Mouse (Mus musculus) limb, embryonic 15.5 days (tissue): Measurements from ENCODE around the gene Mgat1. TPM values are rescaled to one million over a fixed set of nuclear protein-coding genes. Genes with fewer than 3 reads are reported as not detected.
"Not testable (repeated sequence)": the region's sequence is repeated elsewhere in the genome, so short reads cannot be mapped to it uniquely, and the experiment has no call there.

Source experiments
- ATAC-seq: fragments of 200-750 bp; cut with Nextera tagmentation; 2 replicates; pipeline ENCODE4 v1.8.0; 2017; ENCODE audit warnings: low read depth, moderate TSS enrichment; ENCODE audit not compliant: insufficient number of reproducible peaks, low FRiP score, low TSS enrichment
- H3K27ac ChIP-seq: fragments of 300-500 bp; sonication (generic); 2 replicates; pipeline ENCODE4 v1.5.1; 2015; ENCODE audit warnings: moderate library complexity, mild to moderate bottlenecking, inconsistent platforms
- H3K27me3 ChIP-seq: fragments of 300-500 bp; sonication (generic); 2 replicates; pipeline ENCODE4 v1.6.1; 2015; ENCODE audit warnings: inconsistent platforms
- H3K36me3 ChIP-seq: fragments of 300-500 bp; sonication (generic); 2 replicates; pipeline ENCODE4 v1.6.1; 2015; ENCODE audit warnings: inconsistent platforms
- H3K4me1 ChIP-seq: fragments of 300-500 bp; sonication (generic); 2 replicates; pipeline ENCODE4 v1.6.1; 2015; ENCODE audit warnings: inconsistent platforms
- H3K4me2 ChIP-seq: fragments of 300-500 bp; sonication (generic); 2 replicates; pipeline ENCODE4 v1.6.1; 2015; ENCODE audit warnings: mild to moderate bottlenecking, inconsistent platforms
- H3K4me3 ChIP-seq: fragments of 300-500 bp; sonication (generic); 2 replicates; pipeline ENCODE4 v1.5.1; 2015; ENCODE audit warnings: mild to moderate bottlenecking, inconsistent platforms
- H3K9ac ChIP-seq: fragments of 300-500 bp; sonication (generic); 2 replicates; pipeline ENCODE4 v1.6.1; 2015; ENCODE audit warnings: inconsistent platforms
- H3K9me3 ChIP-seq: fragments of 300-500 bp; sonication (generic); 2 replicates; pipeline ENCODE4 v1.6.1; 2016; ENCODE audit warnings: inconsistent platforms
- WGBS: fragments of 180-500 bp; shearing (Covaris S2); methylation state at CpG from one replicate; pipeline ENCODE4 v1.1.7; 2015; 5-methylcytosine and 5-hydroxymethylcytosine counted together
- polyA plus RNA-seq: library from polyadenylated mRNA; unstranded; fragments of >200 nt; fragmentation: Nextera tagmentation; extraction: Ambion mirVana; gene quantifications from 2 replicates; pipeline ENCODE4 v1.2.1, GENCODE M21; 2015

The Mgat1 gene
- polyA plus RNA-seq, 1 experiment from 2014 or later = 74.6 TPM

DNA sequence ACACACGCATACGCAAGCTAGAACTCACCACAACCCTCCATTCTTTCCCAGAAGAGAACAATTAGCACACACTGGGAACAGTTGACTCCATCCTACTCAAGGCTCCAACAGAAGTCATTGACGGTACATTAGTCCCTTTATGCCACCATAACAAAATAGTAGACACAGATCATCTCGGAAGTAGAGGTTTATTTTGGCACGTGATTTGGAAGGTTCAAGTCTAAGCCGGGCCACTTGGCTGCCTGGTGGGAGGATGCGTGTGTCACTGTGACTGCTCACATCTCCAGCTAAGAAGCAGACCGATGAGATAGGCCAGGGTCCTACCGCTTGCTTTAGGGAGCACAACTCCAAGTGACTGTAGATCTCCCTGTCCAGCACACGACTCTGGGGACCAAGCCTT, 23.3 kb downstream of the Mgat1 start:
- H3K4me1 ChIP-seq = 0 out of 2 replicates have a peak, but pooled peaks cover 3% of the 10 kb centered on the region
- 83% methylated on average over 10 of the region's 10 CpGs for WGBS
- no peaks in the 10 kb centered on the region for H3K27me3 ChIP-seq
- H3K27ac ChIP-seq = no peak overlapping the region
- peaks cover 22% of the 10 kb centered on the region for H3K36me3 ChIP-seq
- H3K4me3 ChIP-seq = no peak overlapping the region
- H3K4me2 ChIP-seq = no peak overlapping the region
- ATAC-seq = no peak
- H3K9ac ChIP-seq = no peak overlapping the region
- H3K9me3 ChIP-seq = no peaks in the 10 kb centered on the region

DNA sequence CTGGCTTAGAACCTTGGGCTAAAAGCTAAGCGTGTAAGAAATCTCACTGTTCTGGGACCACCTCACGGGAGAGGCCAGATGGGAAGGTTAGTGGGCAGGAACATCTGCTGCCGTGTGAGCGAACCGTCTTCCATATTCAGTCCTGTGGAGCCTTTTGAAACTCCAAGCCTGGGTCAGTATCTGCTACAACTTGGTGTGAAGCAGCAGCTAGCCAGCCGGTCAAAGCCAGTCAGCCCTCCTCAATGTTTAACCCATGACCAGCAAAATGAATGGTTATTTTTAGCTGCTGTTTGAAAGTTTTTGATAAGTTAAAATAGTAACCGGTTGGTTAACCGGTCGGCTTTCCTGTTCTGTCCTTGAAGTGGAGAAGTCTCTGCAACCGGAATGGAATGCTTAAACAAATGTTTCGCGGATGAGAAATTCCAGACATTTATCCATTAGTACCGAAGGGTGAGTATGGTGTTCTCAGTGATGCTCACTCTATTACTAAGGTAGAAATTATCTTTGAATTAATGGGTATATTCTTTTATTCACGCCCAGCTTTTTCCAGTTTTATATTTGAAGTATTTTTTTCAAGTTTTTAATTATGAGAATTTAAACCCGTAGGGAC, 24.1 kb downstream of the Mgat1 start:
- Histone ChIP-seq H3K4me1 (0 out of 2 replicates have a peak, but pooled peaks cover 2% of the 10 kb centered on the region), H3K9ac (no peak overlapping the region), H3K27me3 (no peaks in the 10 kb centered on the region), H3K4me3 (no peak overlapping the region), H3K4me2 (no peak overlapping the region), H3K36me3 (peaks cover 16% of the 10 kb centered on the region), H3K9me3 (no peaks in the 10 kb centered on the region), H3K27ac (no peak overlapping the region)
- ATAC-seq = no peak
- 81% methylated on average over 15 of the region's 15 CpGs for WGBS

DNA sequence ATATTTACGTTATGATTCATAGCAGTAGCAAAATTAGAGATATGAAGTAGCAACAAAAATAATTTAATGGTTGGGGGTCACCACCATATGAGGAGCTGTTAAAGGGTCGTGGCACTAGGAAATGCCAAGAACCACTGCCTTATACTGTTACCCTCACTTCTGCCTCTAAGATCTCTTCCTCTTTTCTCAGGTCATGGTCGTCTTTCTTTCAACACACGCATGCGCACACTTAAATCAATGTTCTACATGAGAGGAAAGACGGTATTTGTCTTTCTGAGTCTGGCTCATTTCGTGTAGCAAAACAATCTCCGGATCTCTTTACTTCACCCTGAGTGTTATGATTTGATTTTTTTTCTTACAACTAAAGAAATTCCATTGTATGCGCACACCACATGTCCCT, 25.8 kb downstream of the Mgat1 start:
- WGBS = 89% methylated on average over 9 of the region's 9 CpGs
- Histone ChIP-seq H3K4me3 (no peak overlapping the region), H3K4me1 (no peaks in the 10 kb centered on the region), H3K36me3 (peaks cover 5% of the 10 kb centered on the region), H3K9ac (no peak overlapping the region), H3K27ac (no peak overlapping the region), H3K27me3 (no peaks in the 10 kb centered on the region), H3K9me3 (no peaks in the 10 kb centered on the region), H3K4me2 (no peak overlapping the region)
- ATAC-seq = no peak

DNA sequence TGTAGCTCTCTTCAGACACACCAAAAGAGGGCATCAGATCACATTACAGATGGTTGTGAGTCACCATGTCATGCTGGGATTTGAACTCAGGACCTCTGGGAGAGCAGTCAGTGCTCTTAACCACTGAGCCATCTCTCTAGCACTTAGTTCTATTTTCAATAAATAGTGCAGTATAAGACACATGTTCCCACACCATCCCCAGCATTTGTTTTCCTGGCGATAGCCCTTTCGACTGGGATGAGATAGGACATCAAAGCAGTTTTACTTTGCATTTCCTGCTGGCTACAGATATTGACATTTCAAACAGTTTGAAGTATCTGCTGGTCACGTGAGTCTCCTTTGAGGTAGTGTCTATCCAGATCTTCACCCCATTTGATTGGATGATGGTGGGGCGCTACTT, 26.4 kb downstream of the Mgat1 start:
- H3K4me1 ChIP-seq = no peaks in the 10 kb centered on the region
- no peaks in the 10 kb centered on the region for H3K9me3 ChIP-seq
- H3K4me2 ChIP-seq = no peak overlapping the region
- ATAC-seq = no peak
- no peak overlapping the region for H3K9ac ChIP-seq
- no peak overlapping the region for H3K4me3 ChIP-seq
- no peak overlapping the region for H3K27ac ChIP-seq
- H3K36me3 ChIP-seq = no peaks in the 10 kb centered on the region
- no peaks in the 10 kb centered on the region for H3K27me3 ChIP-seq
- 93% methylated on average over 4 of the region's 4 CpGs for WGBS

DNA sequence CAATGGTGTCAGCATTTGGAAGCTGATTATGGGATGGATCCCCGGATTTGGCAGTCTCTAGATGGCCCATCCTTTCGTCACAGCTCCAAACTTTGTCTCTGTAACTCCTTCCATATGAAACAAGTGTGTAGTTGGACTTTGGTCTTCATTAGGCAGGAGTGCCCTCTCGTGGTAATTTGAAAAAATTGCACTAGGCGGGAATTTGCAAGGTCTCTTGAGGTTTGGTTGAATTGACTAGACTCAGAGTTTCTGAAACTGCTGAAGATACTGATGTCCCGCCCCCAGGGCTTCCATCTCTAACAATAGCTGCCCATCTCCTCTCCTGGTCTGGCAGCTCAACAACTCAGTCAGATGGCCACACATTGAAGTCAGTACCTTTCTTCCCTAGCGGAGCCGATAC, 27.3 kb downstream of the Mgat1 start:
- WGBS = 28% methylated on average over 7 of the region's 7 CpGs
- ATAC-seq = no peak
- Histone ChIP-seq H3K36me3 (no peaks in the 10 kb centered on the region), H3K27ac (no peak overlapping the region), H3K4me1 (no peaks in the 10 kb centered on the region), H3K4me2 (no peak overlapping the region), H3K27me3 (no peaks in the 10 kb centered on the region), H3K9me3 (no peaks in the 10 kb centered on the region), H3K4me3 (no peak overlapping the region), H3K9ac (no peak overlapping the region)

DNA sequence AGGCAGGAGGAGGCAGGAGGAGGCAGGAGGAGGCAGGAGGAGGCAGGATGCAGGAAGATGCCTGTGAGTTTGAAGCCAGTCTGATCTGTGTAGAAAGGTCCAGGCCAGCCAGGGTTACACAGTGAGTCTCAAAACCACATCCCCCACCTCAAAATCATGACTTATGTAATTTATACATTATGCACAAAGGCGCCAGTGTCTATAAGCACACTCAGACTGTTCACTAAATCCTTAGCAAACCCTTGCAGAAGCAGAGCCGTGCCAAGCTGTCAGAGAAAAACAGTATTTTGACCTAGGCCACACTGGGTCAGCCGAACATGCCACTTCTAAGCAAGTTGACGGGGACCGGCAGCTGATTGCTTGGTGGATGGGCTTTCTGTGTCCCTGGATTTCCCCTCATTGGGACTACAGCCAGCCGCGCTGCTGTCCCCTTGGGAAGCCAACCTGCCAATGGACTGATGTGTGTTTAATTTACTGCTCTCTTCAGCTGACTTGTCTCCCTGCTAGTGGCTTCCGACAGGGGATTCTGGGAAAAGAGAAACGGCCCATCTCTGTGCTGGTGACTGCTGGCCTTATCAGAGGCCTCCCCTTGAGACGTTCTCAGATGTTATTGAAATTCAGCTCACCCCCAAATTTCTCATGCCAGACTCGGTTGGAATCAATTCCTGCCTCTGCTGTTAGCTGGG, 30.0 kb downstream of the Mgat1 start:
- Histone ChIP-seq H3K4me2 (no peak overlapping the region), H3K9me3 (no peaks in the 10 kb centered on the region), H3K36me3 (no peaks in the 10 kb centered on the region), H3K4me1 (no peaks in the 10 kb centered on the region), H3K27me3 (no peaks in the 10 kb centered on the region), H3K27ac (no peak overlapping the region), H3K4me3 (no peak overlapping the region), H3K9ac (no peak overlapping the region)
- WGBS = 56% methylated on average over 11 of the region's 11 CpGs
- ATAC-seq = no peak

DNA sequence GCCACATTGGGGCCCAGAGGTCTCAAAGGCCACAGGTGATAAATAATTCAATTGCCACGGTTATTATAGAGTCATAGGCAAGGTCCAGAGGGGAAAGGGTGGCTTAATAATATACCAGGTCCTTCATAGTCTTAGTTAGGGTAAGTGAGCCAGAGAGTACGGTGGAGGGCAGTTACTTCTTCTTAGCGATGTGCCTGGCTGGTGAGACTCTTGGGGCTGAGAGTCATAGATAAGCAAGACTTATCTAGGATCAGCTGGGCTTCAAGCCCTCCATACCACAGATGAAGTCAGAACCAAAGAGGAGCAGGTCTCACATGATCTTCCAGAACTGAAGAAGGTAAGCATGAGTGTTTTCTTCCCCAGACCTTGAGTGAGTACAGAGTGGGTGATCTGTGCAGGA, 34.2 kb downstream of the Mgat1 start, which contains the start of gene Olfr1393:
Gene Olfr1393, plus strand, starts transcription at position 83 of the 400 bp plus-strand sequence.
- Histone ChIP-seq H3K36me3 (no peaks in the 10 kb centered on the region), H3K4me3 (no peak within 1 kb of the TSS), H3K9ac (no peak within 1 kb of the TSS), H3K27me3 (no peaks in the 10 kb centered on the region), H3K4me2 (no peak within 1 kb of the TSS), H3K27ac (no peak within 1 kb of the TSS), H3K4me1 (no peaks in the 10 kb centered on the region), H3K9me3 (no peaks in the 10 kb centered on the region)
- 85% methylated on average over 3 of the region's 3 CpGs for WGBS
- no peak for ATAC-seq

DNA sequence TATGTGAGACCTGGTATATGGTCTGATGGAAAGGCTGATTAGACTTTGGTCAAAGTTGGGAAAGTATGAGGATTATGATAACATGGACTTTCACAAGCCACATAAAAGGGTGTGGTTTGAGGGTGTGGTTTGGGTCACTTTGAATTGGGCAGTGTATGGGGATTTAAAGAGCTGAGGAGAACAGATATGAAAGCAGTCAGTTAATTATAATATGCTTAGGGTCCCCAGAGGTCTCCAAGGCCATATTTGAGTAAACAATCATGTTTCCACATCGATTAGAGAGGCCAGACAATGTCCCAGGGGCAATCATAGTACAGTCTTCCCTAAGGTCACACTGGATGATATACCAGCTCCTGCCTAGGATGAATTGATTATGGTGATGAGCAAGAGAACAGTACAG, 41.0 kb downstream of the Mgat1 start, which contains the start of gene Olfr1392:
Gene Olfr1392, plus strand, starts transcription at position 301 of the 400 bp plus-strand sequence.
- H3K36me3 ChIP-seq, H3K4me2 ChIP-seq, H3K4me1 ChIP-seq, H3K27me3 ChIP-seq, H3K9me3 ChIP-seq, ATAC-seq, H3K27ac ChIP-seq, H3K4me3 ChIP-seq, H3K9ac ChIP-seq: not testable (repeated sequence)
- WGBS = 36% methylated on average over 1 of the region's 1 CpGs

DNA sequence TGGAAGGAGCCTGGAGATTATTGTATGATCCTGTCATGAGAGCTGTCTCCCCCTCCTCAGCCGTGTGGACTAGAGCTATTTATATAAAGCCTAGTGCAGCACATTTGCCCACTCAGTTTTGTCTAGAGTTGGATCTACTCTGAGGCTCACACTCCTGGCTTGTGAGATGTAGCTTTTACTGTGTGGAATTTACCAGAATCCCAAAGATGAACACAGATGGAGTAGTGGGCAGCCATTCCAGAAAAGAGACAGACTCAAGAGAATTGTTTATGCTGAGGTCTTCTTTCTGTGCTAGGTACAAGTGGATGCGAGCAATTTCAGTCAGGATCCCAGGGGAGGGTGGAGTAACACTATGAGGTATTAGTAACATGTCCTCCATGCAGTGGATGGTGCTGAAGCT, 43.3 kb downstream of the Mgat1 start:
- 77% methylated on average over 2 of the region's 2 CpGs for WGBS
- ATAC-seq = no peak
- Histone ChIP-seq H3K27ac (no peak overlapping the region), H3K27me3 (no peaks in the 10 kb centered on the region), H3K4me3 (no peak overlapping the region), H3K36me3 (no peaks in the 10 kb centered on the region), H3K4me1 (no peaks in the 10 kb centered on the region), H3K9ac (no peak overlapping the region), H3K9me3 (no peaks in the 10 kb centered on the region), H3K4me2 (no peak overlapping the region)

DNA sequence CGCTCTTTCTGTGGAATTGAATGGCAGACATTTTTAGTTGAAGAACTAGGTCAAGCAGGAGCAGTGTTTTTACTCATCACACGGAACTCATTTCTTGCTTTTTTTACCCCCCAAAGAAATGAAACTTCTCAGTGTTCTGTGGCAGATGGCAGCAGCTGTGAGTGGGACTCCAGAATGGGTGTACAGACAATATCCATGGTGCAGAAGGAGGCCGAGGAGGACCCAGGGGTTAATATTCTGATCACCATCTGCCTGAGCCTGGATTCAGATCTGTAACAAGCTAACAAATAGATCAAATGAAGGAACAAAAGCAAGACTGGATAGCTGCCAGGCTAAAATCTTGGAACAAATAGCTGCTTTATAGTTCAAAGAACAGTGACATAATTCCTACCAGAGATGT, 48.8 kb downstream of the Mgat1 start:
- no peaks in the 10 kb centered on the region for H3K27me3 ChIP-seq
- no peak overlapping the region for H3K4me3 ChIP-seq
- no peaks in the 10 kb centered on the region for H3K9me3 ChIP-seq
- no peak overlapping the region for H3K27ac ChIP-seq
- H3K9ac ChIP-seq = no peak overlapping the region
- no peak overlapping the region for H3K4me2 ChIP-seq
- 74% methylated on average over 3 of the region's 3 CpGs for WGBS
- no peak for ATAC-seq
- H3K36me3 ChIP-seq = no peaks in the 10 kb centered on the region
- H3K4me1 ChIP-seq = no peaks in the 10 kb centered on the region

DNA sequence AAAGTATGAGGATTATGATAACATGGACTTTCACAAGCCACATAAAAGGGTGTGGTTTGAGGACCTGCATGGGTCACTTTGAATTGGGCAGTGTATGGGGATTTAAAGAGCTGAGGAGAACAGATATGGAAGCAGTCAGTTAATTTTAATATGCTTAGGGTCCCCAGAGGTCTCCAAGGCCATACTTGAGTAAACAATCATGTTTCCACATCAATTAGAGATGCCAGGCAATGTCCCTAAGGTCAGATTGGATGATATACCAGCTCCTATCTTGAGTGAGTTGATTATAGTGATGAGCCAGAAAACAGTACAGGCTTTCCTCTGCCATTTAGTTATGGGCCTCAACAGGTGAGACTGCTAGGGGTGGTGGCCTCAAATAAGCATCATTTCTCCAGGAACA, 60.5 kb downstream of the Mgat1 start, which contains the start of gene Olfr10:
Gene Olfr10, plus strand, starts transcription at position 301 of the 400 bp plus-strand sequence.
- Histone ChIP-seq H3K9me3 (no peaks in the 10 kb centered on the region), H3K27me3 (no peaks in the 10 kb centered on the region), H3K4me3 (no peak within 1 kb of the TSS), H3K4me1 (no peaks in the 10 kb centered on the region), H3K4me2 (no peak within 1 kb of the TSS), H3K9ac (no peak within 1 kb of the TSS), H3K27ac (no peak within 1 kb of the TSS), H3K36me3 (no peaks in the 10 kb centered on the region)
- ATAC-seq = no peak

DNA sequence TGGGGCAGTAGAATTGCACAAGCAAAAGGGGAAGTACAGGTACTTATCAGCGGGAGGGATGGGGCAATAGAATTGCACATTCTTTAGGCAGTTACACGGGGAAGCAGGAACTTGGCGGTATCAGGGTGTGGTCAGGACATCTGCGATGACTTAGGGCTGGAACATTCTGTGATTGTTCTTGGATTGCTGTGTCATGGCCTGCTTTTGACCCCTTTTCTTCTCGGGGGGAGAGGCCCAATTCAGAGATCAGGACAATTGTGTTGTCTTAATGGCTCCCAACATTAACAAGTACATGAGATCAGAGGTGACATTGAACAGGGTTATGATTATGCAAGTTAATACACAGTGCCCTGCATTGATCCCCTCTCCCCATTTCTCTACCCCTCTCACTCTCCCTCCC, 64.6 kb downstream of the Mgat1 start:
- H3K4me2 ChIP-seq, H3K4me3 ChIP-seq, ATAC-seq, H3K9ac ChIP-seq, H3K36me3 ChIP-seq, H3K9me3 ChIP-seq, H3K27ac ChIP-seq, H3K4me1 ChIP-seq, H3K27me3 ChIP-seq: not testable (repeated sequence)
- 79% methylated on average over 5 of the region's 5 CpGs for WGBS
